In genomic region chr11:75170136-75170751, GRCm38 (mm10) we compare ENCODE assay signal across 8 mouse cellular contexts. TPM values are rescaled to one million over a fixed set of nuclear protein-coding genes. Genes with fewer than 3 reads are reported as not detected.
DNase-seq lines count a peak whose midpoint lies in the region; ATAC-seq and TF ChIP-seq lines count a peak whose summit lies in the region.

No protein-coding gene starts in this region.

- peak; percentile 56 for ATAC-seq in kidney, embryonic 14.5 days (ENCODE audit: low FRiP score, low TSS enrichment)
- ATAC-seq in limb, embryonic 14.5 days (ENCODE audit: low FRiP score, low read depth) = peak; percentile 72
- peak; percentile 65 for ATAC-seq in midbrain, postnatal 0 days (ENCODE audit: low FRiP score)

- peak; percentile 93 for DNase-seq in B cell, adult 2 months
- peak; percentile 91 for DNase-seq in heart, embryonic 10.5 days (ENCODE audit: low spot score)
- peak; percentile 95 for DNase-seq in limb, embryonic 14.5 days (ENCODE audit: low spot score)
- peak; percentile 93 for DNase-seq in midbrain, postnatal 0 days (ENCODE audit: low spot score)
- peak; percentile 71 to 82 for DNase-seq in spleen, postnatal 14 days (ENCODE audit: low spot score in 2 of 2)

- no peak for TF ChIP-seq POLR2A in bone marrow macrophage, adult 2 months (IDR thresholded peaks at IDR 0.05; ENCODE audit: borderline replicate concordance, low read depth, low read length)
- peak; percentile 61 for TF ChIP-seq POLR2A in embryonic fibroblast, embryonic 13.5 days (IDR thresholded peaks at IDR 0.05; ENCODE audit: low read depth, low read length)
- TF ChIP-seq POLR2A in limb, embryonic 14.5 days (IDR thresholded peaks at IDR 0.05; ENCODE audit: borderline replicate concordance, extremely low read depth, insufficient read depth, insufficient read length) = no peak

- no peak overlapping the region for H3K27ac ChIP-seq in bone marrow macrophage, adult 2 months (ENCODE audit: insufficient read depth, low read depth, low read length)
- peak overlapping the region; percentile 58 for H3K27ac ChIP-seq in embryonic fibroblast, embryonic 13.5 days (ENCODE audit: insufficient read depth, low read length)
- no peak overlapping the region for H3K27ac ChIP-seq in heart, embryonic 10.5 days
- H3K27ac ChIP-seq in kidney, embryonic 14.5 days (ENCODE audit: low read depth, low read length) = no peak overlapping the region; the same call in 1 of the 2 replicates
- no peak overlapping the region for H3K27ac ChIP-seq in limb, embryonic 14.5 days (replicated peaks; ENCODE audit: low read depth, low read length)
- H3K27ac ChIP-seq in midbrain, postnatal 0 days (ENCODE audit: low read depth, low read length) = no peak overlapping the region

- under 1% methylated on average over 38 of the region's 38 CpGs for WGBS in heart, embryonic 10.5 days
- WGBS in kidney, embryonic 14.5 days = 1% methylated on average over 37 of the region's 38 CpGs
- WGBS in limb, embryonic 14.5 days = under 1% methylated on average over 37 of the region's 38 CpGs
- 2% methylated on average over 27 of the region's 38 CpGs for WGBS in midbrain, postnatal 0 days

- H3K4me3 ChIP-seq in bone marrow macrophage, adult 2 months (ENCODE audit: insufficient read depth, low read length) = peak overlapping the region; percentile 32
- H3K4me3 ChIP-seq in embryonic fibroblast, embryonic 13.5 days (ENCODE audit: insufficient read depth, low read length) = peak overlapping the region; percentile 72
- peak overlapping the region; percentile 72 for H3K4me3 ChIP-seq in heart, embryonic 10.5 days
- H3K4me3 ChIP-seq in kidney, embryonic 14.5 days (ENCODE audit: low read length) = peak overlapping the region; percentile 77
- peak overlapping the region; percentile 59 for H3K4me3 ChIP-seq in limb, embryonic 14.5 days (replicated peaks; ENCODE audit: low read length)
- peak overlapping the region; percentile 38 for H3K4me3 ChIP-seq in midbrain, postnatal 0 days (ENCODE audit: low read depth, low read length)

- H3K4me2 ChIP-seq in kidney, embryonic 14.5 days (replicated peaks; ENCODE audit: low read depth, low read length) = peak overlapping the region; percentile 81
- H3K4me2 ChIP-seq in limb, embryonic 14.5 days (replicated peaks; ENCODE audit: low read depth, low read length, severe bottlenecking) = peak overlapping the region; percentile 85
- H3K4me2 ChIP-seq in midbrain, postnatal 0 days (ENCODE audit: low read depth, low read length, poor library complexity, severe bottlenecking) = peak overlapping the region; percentile 84

- peaks cover 85% of the 10 kb centered on the region for H3K27me3 ChIP-seq in heart, embryonic 10.5 days (ENCODE audit: insufficient read depth, poor library complexity, severe bottlenecking)
- peaks cover 69% of the 10 kb centered on the region for H3K27me3 ChIP-seq in kidney, embryonic 14.5 days (ENCODE audit: control insufficient read depth, insufficient read depth, low read length)
- H3K27me3 ChIP-seq in limb, embryonic 14.5 days (ENCODE audit: control insufficient read depth, insufficient read depth, low read length) = peaks cover 81% of the 10 kb centered on the region
- peaks cover 28% of the 10 kb centered on the region for H3K27me3 ChIP-seq in midbrain, postnatal 0 days (ENCODE audit: insufficient read depth, low read length)

- H3K9ac ChIP-seq in kidney, embryonic 14.5 days (ENCODE audit: low read depth, low read length) = peak overlapping the region; percentile 25
- peak overlapping the region; percentile 34; the same call in 1 of the 2 replicates for H3K9ac ChIP-seq in limb, embryonic 14.5 days (ENCODE audit: low read depth, low read length, severe bottlenecking)
- peak overlapping the region; percentile 14; the same call in 1 of the 2 replicates for H3K9ac ChIP-seq in midbrain, postnatal 0 days (replicated peaks; ENCODE audit: low read length, poor library complexity, severe bottlenecking)

- peak; percentile 75; the same call in 1 of the 2 replicates for TF ChIP-seq CTCF in bone marrow macrophage, adult 2 months (IDR thresholded peaks at IDR 0.05; ENCODE audit: low read depth, low read length)
- TF ChIP-seq CTCF in embryonic fibroblast, embryonic 13.5 days (IDR thresholded peaks at IDR 0.05; ENCODE audit: borderline replicate concordance, insufficient read depth, low read length) = peak; percentile 47
- TF ChIP-seq CTCF in midbrain, postnatal 0 days (IDR thresholded peaks at IDR 0.05) = peak; percentile 81

- H3K36me3 ChIP-seq in heart, embryonic 10.5 days = no peaks in the 10 kb centered on the region; the same call in none of the 2 replicates
- H3K36me3 ChIP-seq in kidney, embryonic 14.5 days (ENCODE audit: control insufficient read depth, insufficient read depth, low read length) = peaks cover 18% of the 10 kb centered on the region; the same call in 1 of the 2 replicates
- H3K36me3 ChIP-seq in limb, embryonic 14.5 days (ENCODE audit: control insufficient read depth, insufficient read depth, low read length) = peaks cover 22% of the 10 kb centered on the region
- no peaks in the 10 kb centered on the region for H3K36me3 ChIP-seq in midbrain, postnatal 0 days (ENCODE audit: insufficient read depth, low read length)

- peaks cover 11% of the 10 kb centered on the region; the same call in 1 of the 2 replicates for H3K4me1 ChIP-seq in bone marrow macrophage, adult 2 months (ENCODE audit: control insufficient read depth, insufficient read depth, low read length)
- H3K4me1 ChIP-seq in embryonic fibroblast, embryonic 13.5 days (ENCODE audit: control insufficient read depth, insufficient read depth, low read length) = peaks cover 2% of the 10 kb centered on the region; the same call in 1 of the 2 replicates
- H3K4me1 ChIP-seq in heart, embryonic 10.5 days = peaks cover 82% of the 10 kb centered on the region
- H3K4me1 ChIP-seq in kidney, embryonic 14.5 days (ENCODE audit: control insufficient read depth, insufficient read depth, low read length) = peaks cover 34% of the 10 kb centered on the region
- peaks cover 42% of the 10 kb centered on the region for H3K4me1 ChIP-seq in limb, embryonic 14.5 days (ENCODE audit: control insufficient read depth, insufficient read depth, low read length)
- peaks cover 9% of the 10 kb centered on the region; the same call in 1 of the 2 replicates for H3K4me1 ChIP-seq in midbrain, postnatal 0 days (ENCODE audit: insufficient read depth, low read length)

- H3K9me3 ChIP-seq in heart, embryonic 10.5 days = no peaks in the 10 kb centered on the region
- H3K9me3 ChIP-seq in kidney, embryonic 14.5 days (ENCODE audit: control insufficient read depth, low read length) = no peaks in the 10 kb centered on the region
- H3K9me3 ChIP-seq in limb, embryonic 14.5 days (ENCODE audit: control insufficient read depth, low read length) = no peaks in the 10 kb centered on the region
- H3K9me3 ChIP-seq in midbrain, postnatal 0 days (ENCODE audit: low read length) = no peaks in the 10 kb centered on the region

RNA-seq across cellular contexts. Expression of gene Hic1, which starts 0.9 kb away (rescaled TPM):
- polyA plus RNA-seq in bone marrow macrophage, adult 2 months (2012; ENCODE audit: insufficient read depth, insufficient read length, missing spikeins) = not detected in 2 replicates
- polyA plus RNA-seq in embryonic fibroblast, embryonic 13.5 days (2011; ENCODE audit: insufficient read length, low read depth, missing spikeins) = 20.7 and 29.3 TPM in 2 replicates
- polyA plus RNA-seq in heart, embryonic 10.5 days (2016; fragmentation: Nextera tagmentation; extraction: Ambion mirVana) = 1.9 and 2.1 TPM in 2 replicates
- polyA plus RNA-seq in kidney, embryonic 14.5 days (2014; fragmentation: Nextera tagmentation; extraction: Ambion mirVana) = 16.9 and 26.6 TPM in 2 replicates
- 90.8 and 125 TPM in 2 replicates for polyA plus RNA-seq in limb, embryonic 14.5 days (2012; rRNA removed)
- 21.4 and 24.6 TPM in 2 replicates for polyA plus RNA-seq in limb, embryonic 14.5 days (2014; fragmentation: Nextera tagmentation; extraction: Ambion mirVana)
- total RNA-seq in midbrain, postnatal 0 days (2014; rRNA removed) = 7.1 and 8.0 TPM in 2 replicates
- 1.4 and 1.5 TPM in 2 replicates for polyA plus RNA-seq in midbrain, postnatal 0 days (2015; fragmentation: Nextera tagmentation; extraction: Ambion mirVana)

RNA-seq across cellular contexts. Expression of gene Ovca2, which starts 8.4 kb away (rescaled TPM):
- polyA plus RNA-seq in bone marrow macrophage, adult 2 months (2012; ENCODE audit: insufficient read depth, insufficient read length, missing spikeins) = 13.4 and 17.7 TPM in 2 replicates
- 20.4 and 28.9 TPM in 2 replicates for polyA plus RNA-seq in embryonic fibroblast, embryonic 13.5 days (2011; ENCODE audit: insufficient read length, low read depth, missing spikeins)
- 24.0 and 29.0 TPM in 2 replicates for polyA plus RNA-seq in heart, embryonic 10.5 days (2016; fragmentation: Nextera tagmentation; extraction: Ambion mirVana)
- polyA plus RNA-seq in kidney, embryonic 14.5 days (2014; fragmentation: Nextera tagmentation; extraction: Ambion mirVana) = 33.3 and 33.4 TPM in 2 replicates
- 22.5 and 25.0 TPM in 2 replicates for polyA plus RNA-seq in limb, embryonic 14.5 days (2012; rRNA removed)
- 29.8 and 30.3 TPM in 2 replicates for polyA plus RNA-seq in limb, embryonic 14.5 days (2014; fragmentation: Nextera tagmentation; extraction: Ambion mirVana)
- total RNA-seq in midbrain, postnatal 0 days (2014; rRNA removed) = 14.2 and 26.0 TPM in 2 replicates
- polyA plus RNA-seq in midbrain, postnatal 0 days (2015; fragmentation: Nextera tagmentation; extraction: Ambion mirVana) = 10.4 and 12.7 TPM in 2 replicates

RNA-seq across cellular contexts. Expression of gene Dph1, which starts 20.8 kb away (rescaled TPM):
- polyA plus RNA-seq in bone marrow macrophage, adult 2 months (2012; ENCODE audit: insufficient read depth, insufficient read length, missing spikeins) = 7.0 and 8.8 TPM in 2 replicates
- 15.7 and 18.7 TPM in 2 replicates for polyA plus RNA-seq in embryonic fibroblast, embryonic 13.5 days (2011; ENCODE audit: insufficient read length, low read depth, missing spikeins)
- 26.8 and 28.0 TPM in 2 replicates for polyA plus RNA-seq in heart, embryonic 10.5 days (2016; fragmentation: Nextera tagmentation; extraction: Ambion mirVana)
- 25.7 and 29.2 TPM in 2 replicates for polyA plus RNA-seq in kidney, embryonic 14.5 days (2014; fragmentation: Nextera tagmentation; extraction: Ambion mirVana)
- polyA plus RNA-seq in limb, embryonic 14.5 days (2012; rRNA removed) = 30.0 and 46.6 TPM in 2 replicates
- polyA plus RNA-seq in limb, embryonic 14.5 days (2014; fragmentation: Nextera tagmentation; extraction: Ambion mirVana) = 23.1 and 25.5 TPM in 2 replicates
- total RNA-seq in midbrain, postnatal 0 days (2014; rRNA removed) = 17.4 and 19.9 TPM in 2 replicates
- polyA plus RNA-seq in midbrain, postnatal 0 days (2015; fragmentation: Nextera tagmentation; extraction: Ambion mirVana) = 10.8 and 12.1 TPM in 2 replicates

RNA-seq across cellular contexts. Expression of gene Rtn4rl1, which starts 23.3 kb away (rescaled TPM):
- 0.91 and 1.6 TPM in 2 replicates for polyA plus RNA-seq in bone marrow macrophage, adult 2 months (2012; ENCODE audit: insufficient read depth, insufficient read length, missing spikeins)
- polyA plus RNA-seq in embryonic fibroblast, embryonic 13.5 days (2011; ENCODE audit: insufficient read length, low read depth, missing spikeins) = 2.1 and 2.7 TPM in 2 replicates
- 9.7 and 16.6 TPM in 2 replicates for polyA plus RNA-seq in heart, embryonic 10.5 days (2016; fragmentation: Nextera tagmentation; extraction: Ambion mirVana)
- polyA plus RNA-seq in kidney, embryonic 14.5 days (2014; fragmentation: Nextera tagmentation; extraction: Ambion mirVana) = 2.7 and 4.2 TPM in 2 replicates
- polyA plus RNA-seq in limb, embryonic 14.5 days (2012; rRNA removed) = 3.4 and 3.9 TPM in 2 replicates
- 4.4 and 5.3 TPM in 2 replicates for polyA plus RNA-seq in limb, embryonic 14.5 days (2014; fragmentation: Nextera tagmentation; extraction: Ambion mirVana)
- 15.4 and 18.5 TPM in 2 replicates for total RNA-seq in midbrain, postnatal 0 days (2014; rRNA removed)
- polyA plus RNA-seq in midbrain, postnatal 0 days (2015; fragmentation: Nextera tagmentation; extraction: Ambion mirVana) = 16.2 and 17.5 TPM in 2 replicates
